ENCODE assay signal across 13 mouse cellular contexts in genomic region chr3:37595721-37596120, GRCm38 (mm10). TPM values are rescaled to one million over a fixed set of nuclear protein-coding genes. Genes with fewer than 3 reads are reported as not detected.
DNase-seq lines count a peak whose midpoint lies in the region; ATAC-seq lines count a peak whose summit lies in the region.
"Had no signal": no experiment of that assay in that cellular context is flagged by ENCODE, and none has a peak within 500 bp of the region (broad histone marks: within the 10 kb centered on the region; RNA-seq: fewer than 3 reads in every experiment).

No protein-coding gene starts in this region.

- H3K36me3 ChIP-seq in hindbrain, embryonic 13.5 days = no peaks in the 10 kb centered on the region
- H3K36me3 ChIP-seq: lung, embryonic 15.5 days had no signal

- no peaks in the 10 kb centered on the region for H3K9me3 ChIP-seq in hindbrain, embryonic 13.5 days
- H3K9me3 ChIP-seq: lung, embryonic 15.5 days had no signal

- H3K4me1 ChIP-seq in hindbrain, embryonic 13.5 days (replicated peaks) = no peaks in the 10 kb centered on the region

- H3K27ac ChIP-seq in hindbrain, embryonic 13.5 days = no peak overlapping the region
- H3K27ac ChIP-seq: layer of hippocampus, adult 2 months; lung, embryonic 15.5 days had no signal

- DNase-seq in adrenal gland, adult 2 months = peak; percentile 46
- DNase-seq in adrenal gland, postnatal 4 days (ENCODE audit: low spot score in 2 of 2) = no peak
- DNase-seq in heart, adult 8-10 months (ENCODE audit: low spot score) = peak; percentile 42
- DNase-seq in heart, postnatal 4 days = no peak
- peak; percentile 18 for DNase-seq in adrenal gland, adult 8-10 months
- peak; percentile 69 for DNase-seq in kidney, postnatal 10 days
- no peak for DNase-seq in embryo, embryonic 9.5 days (ENCODE audit: extremely low spot score)
- DNase-seq: cerebellum, adult 9-11 months; right cerebral cortex, postnatal 14 days had no signal

- H3K4me3 ChIP-seq in hindbrain, embryonic 13.5 days = no peak overlapping the region
- H3K4me3 ChIP-seq: layer of hippocampus, adult 2 months; lung, embryonic 15.5 days had no signal

- H3K4me2 ChIP-seq in hindbrain, embryonic 13.5 days = no peak overlapping the region
- H3K4me2 ChIP-seq: lung, embryonic 15.5 days had no signal

- 66% methylated on average over 10 of the region's 10 CpGs for WGBS in hindbrain, embryonic 13.5 days

- H3K27me3 ChIP-seq in hindbrain, embryonic 13.5 days = no peaks in the 10 kb centered on the region
- H3K27me3 ChIP-seq: lung, embryonic 15.5 days; Patski had no signal

- no peak overlapping the region for H3K9ac ChIP-seq in hindbrain, embryonic 13.5 days
- H3K9ac ChIP-seq: lung, embryonic 15.5 days had no signal

- ATAC-seq in hindbrain, embryonic 13.5 days (ENCODE audit: low FRiP score) = no peak
- ATAC-seq: Patski had no signal

RNA-seq across cellular contexts. Expression of gene Spry1, which starts 44.0 kb away (rescaled TPM):
- 10 to 100 TPM; 17.9 to 39.7 TPM for total RNA-seq in adrenal gland, adult 2 months (2021)
- polyA plus RNA-seq in adrenal gland, adult 2 months (2012; rRNA removed) = 32.5 and 37.6 TPM in 2 replicates
- 10 to 100 TPM; 35.4 to 40.6 TPM for total RNA-seq in adrenal gland, postnatal 4 days (2021)
- total RNA-seq in heart, adult 8-10 months (2022) = 10 to 100 TPM; 14.5 to 17.3 (median 15.5) TPM
- total RNA-seq in heart, postnatal 4 days (2021) = 10 to 100 TPM; 39.2 to 40.0 TPM
- total RNA-seq in adrenal gland, adult 8-10 months (2022) = 10 to 100 TPM; 22.4 to 42.8 (median 34.7) TPM
- polyA plus RNA-seq in hindbrain, embryonic 13.5 days (2015; fragmentation: Nextera tagmentation; extraction: Ambion mirVana) = 4.4 and 5.7 TPM in 2 replicates

Comparison
In these comparisons a context has a peak if more than half of its experiments do, and no peak if none do; other contexts are left out.
1. DNase-seq: peak in adrenal gland, adult 2 months (single experiment), heart, adult 8-10 months (single experiment), adrenal gland, adult 8-10 months (single experiment) and kidney, postnatal 10 days (single experiment); none in adrenal gland, postnatal 4 days (0 of 2), heart, postnatal 4 days (single experiment) and embryo, embryonic 9.5 days (single experiment).